Mouse (Mus musculus) layer of hippocampus, adult 9-11 months (tissue): Measurements from ENCODE around the gene She.
"Not testable (repeated sequence)": the region's sequence is repeated elsewhere in the genome, so short reads cannot be mapped to it uniquely, and the experiment has no call there.

Experiments
- DNase-seq: peaks from one replicate; pipeline ENCODE4 v3.0.0; 2022

She gene

DNA sequence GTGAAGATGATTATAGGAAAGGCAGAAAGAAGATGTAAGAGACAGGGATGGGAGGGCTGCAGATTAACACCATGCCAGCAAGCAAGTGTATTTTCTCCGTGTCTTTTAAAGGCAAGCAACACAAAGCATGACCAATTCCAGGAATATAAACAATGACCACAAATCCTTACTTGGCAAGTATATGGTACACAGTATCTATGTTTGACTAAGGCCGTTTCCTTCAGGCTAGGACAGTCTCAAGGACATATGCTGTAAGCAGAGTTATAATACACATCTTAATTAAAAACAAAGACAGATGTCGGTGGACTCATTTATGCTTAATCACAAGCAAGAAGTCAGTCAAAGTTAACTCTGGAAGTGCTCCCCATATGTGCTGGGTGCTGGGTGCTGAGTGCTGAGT lies 12.6 kb upstream of the She start:
- DNase-seq: no peak

DNA sequence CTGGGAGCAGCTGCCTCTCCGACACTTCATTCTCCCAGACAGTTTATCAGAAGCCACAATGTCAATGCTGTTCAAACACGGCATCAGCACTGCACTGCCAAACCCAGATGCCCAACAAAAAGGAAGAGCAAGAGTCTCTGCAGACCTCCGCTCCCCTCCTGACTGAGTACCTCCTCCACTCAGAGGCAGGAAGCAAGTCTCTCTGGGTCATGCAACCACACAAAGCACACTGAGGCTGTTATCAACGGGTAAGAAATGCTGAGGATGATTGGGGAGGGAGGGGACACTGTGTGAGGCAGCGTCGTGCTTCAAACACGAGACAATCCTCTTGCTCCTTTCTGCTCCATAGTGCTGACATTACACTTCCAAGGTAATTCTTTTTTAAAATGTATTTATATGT lies 11.3 kb upstream of the She start:
- no peak for DNase-seq

DNA sequence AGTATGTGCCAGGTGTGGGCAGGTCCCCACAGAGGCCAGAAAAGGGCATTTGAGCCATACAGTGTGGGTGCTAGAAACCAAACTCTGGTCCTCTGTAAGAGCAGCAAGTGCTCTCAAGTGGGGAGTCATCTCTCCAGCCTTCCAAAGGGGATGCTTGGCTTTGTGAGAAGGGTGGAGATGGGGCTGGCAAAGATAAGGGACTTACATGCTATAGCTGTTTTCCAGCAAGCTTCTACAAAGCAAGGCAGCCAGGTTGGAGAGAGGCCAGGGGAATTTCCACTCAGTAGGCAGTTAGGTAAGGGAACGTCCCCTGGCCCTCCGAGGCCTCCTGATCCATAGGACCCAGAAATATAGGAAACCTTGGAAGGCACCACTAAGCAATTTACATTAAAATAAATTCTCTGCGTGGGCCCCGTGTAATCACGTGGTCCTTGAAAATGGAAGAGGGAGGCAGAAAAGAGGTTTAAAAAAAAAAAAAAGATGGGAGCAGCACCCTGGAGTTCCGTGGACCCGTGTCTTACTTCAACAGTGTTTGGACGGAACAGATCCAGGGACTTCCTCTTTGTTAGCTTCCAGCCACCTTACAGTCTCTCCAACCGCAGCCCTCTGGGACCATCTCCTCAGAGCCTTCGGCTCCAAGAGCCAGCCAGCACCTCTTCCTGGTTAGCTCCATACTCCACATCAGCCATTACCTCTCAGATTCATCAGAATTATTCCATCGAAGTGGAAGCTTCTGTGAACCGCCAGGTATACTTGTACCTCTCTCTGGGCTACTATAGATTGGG lies 10.7 kb upstream of the She start:
- DNase-seq: no peak

- DNase-seq: no peak
Observed at GRCm38 (mm10) chr3:89821096-89821513, 10.1 kb upstream of the She start.

DNA sequence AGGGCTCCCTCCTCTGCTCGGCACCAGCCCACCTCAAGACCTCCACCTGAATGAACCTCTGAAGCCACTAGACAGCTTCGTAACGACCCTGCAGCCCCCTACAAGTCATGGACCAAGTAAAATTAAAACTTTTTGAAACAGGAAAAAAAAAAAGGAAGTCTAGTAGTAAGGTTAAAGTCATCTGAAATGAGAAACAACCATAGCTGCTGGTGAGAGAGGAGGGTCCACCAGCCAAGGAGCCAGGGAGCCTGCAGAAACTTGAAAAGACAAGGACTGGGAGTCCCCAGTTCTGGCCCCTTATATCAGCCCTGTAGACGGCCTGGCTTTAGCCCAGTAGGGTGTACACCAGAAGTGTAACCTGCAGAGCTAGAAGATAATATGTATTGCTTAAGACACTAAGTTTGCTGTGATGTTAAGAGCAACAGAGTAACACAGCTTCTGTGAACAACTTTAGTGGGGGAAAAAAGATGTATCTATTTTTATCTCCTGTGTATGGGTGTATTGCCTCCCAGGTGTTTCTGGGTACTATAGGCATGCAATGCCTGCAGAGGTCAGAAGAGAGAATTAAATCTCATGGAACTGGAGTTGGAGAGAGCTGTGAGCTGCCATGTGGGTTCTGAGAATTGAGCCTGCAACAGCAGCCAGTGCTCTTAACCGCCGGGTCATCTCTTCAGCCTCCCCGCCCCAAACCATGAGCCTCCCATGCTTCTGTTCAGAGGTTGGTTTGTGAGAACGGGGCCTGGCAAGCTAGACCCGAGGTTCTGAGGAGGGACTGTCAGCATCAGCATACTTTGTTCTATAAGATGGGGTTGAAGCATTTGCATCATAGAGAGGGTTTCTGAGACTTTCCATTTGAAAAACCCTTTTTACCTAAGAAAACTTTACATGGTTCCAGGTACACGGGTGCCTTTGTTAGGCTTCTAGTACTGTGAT lies 9.4 kb upstream of the She start:
- no peak for DNase-seq

DNA sequence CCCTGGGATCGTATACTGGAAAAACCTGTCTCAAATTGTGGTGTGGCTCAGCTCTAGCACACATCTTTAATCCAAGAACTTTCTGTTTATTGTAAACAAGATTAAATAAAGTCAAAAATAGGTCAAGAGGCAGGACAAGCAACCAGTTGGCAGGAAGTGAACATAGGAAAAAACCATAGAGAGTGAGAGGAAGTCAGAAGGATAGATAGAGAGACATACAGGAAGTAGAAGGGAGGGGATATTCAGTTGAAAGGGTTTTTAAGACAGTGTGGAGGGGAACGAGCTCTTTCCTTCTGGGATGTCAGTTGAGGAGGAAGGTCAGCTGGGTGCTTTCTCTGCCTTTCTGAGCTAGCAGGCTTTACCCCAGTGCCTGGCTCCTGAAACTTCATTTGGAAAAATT lies 7.6 kb upstream of the She start:
- DNase-seq: no peak

DNA sequence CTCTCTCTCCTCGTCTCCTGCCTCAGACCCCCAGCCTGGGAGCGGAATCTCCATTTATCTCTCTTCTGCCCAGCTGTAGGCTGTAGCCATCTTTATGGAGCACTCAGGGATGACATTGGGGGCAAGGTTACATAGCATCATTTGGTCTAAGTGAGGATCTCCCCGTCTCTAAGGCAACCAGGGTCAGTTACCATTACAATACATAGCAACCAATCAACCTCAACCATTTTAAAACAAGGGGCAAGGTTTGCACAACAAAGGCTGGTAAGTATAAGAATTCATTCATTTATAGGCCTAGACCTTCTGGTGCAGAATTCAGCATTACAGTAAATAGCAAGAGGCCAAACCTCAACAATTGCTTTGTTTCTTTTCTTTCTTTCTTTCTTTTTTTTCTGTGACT lies 4.9 kb upstream of the She start:
- DNase-seq: no peak

DNA sequence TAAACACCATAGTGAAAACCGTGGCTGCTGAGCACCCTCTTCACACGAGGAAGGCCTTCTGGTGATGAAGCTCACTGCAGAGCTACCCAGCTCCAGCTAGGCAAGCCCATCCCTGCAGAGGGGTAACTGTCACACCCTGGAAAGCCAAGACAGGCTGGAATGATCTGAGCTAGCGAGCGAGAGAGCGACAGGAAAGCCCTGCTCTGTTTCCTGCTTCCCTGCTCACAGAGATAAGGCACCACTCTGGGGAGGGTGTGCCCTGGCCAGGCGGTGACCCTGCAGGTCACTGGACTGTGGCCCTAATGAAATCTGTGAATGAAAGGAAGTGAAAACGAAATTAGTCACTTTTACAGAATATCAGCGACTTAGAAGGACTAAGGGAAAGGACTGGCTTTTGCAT lies 4.2 kb downstream of the She start:
- no peak for DNase-seq

DNA sequence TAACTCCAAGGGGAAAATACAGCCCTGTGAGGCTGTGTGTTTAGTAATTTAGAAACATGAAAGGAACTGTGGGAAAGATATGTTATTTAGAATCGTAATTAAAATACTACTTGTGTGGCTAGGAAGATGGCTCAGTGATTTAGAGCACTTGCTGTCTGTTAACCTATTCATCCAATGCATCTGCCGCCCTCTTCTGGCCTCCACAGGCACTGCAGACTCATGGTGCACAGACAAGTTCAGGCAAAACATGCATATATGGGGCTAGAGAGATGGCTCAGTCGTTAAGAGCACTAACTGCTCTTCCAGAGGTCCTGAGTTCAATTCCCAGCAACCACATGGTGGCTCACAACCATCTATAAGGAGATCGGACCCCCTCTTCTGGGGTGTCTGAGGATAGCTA lies 11.1 kb downstream of the She start:
- DNase-seq: no peak

GRCm38 (mm10) chr3:89843148-89843547 lies 12.0 kb downstream of the She start:
- DNase-seq: peak; percentile 46

DNA sequence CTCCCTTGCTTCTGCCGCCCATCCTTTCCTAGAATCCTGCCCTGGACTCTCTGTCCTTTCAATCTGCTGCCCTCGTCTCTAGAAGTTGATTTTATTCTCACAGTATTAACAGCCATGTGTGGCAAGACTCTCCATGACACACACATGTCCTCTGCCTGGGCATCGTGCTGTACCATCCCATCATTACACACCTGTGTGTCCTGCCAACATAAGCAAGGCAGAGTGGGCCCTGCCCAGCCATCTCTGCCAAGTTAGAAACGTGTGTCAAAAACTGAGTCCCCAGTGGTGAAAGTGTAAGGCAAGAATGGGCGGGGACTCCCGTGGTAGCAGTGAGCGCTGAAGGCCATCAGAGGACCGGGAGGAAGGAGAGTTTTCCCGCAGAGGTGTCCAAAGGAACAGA lies 14.6 kb downstream of the She start:
- DNase-seq: no peak

DNA sequence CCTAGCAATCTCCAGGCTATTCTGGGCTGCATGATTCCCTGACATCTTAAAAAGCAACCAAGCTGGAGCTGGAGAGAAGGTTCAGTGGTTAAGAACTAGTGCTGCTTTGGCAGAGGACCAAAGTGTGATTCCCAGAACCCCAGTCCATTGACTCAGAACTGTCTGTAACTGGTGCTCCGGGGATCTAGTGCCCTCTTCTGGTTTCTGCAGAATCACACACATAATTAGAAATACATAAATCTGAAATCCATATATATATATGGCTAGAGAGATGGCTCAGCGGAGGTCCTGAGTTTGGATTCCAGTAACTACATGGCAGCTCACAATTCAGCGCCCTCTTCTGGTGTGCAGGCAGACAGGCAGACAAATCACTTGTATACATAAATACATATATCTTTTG lies 16.0 kb downstream of the She start:
- no peak for DNase-seq

DNA sequence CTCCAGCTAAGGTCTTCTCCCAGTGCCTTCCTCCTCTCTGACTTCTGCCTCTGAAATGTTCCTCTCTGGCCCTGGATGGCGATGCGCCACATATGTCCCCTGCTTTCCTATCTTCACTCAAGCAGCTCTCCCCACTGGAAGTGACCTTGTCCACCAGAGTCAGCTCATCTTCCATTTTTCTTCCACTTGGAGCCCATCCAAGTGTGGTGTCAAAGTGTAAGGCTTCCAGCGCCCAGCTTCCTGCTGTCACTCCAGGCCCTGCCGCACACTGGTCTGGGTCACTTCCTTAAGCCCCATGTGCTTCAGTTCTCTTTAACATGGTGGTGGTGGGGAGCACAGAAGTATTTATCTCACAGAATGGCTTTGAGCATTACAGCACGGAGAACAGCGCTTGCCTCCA lies 16.4 kb downstream of the She start:
- no peak for DNase-seq

- no peak for DNase-seq
Observed at GRCm38 (mm10) chr3:89848083-89848482, 16.9 kb downstream of the She start.

GRCm38 (mm10) chr3:89853752-89854151 lies 22.6 kb downstream of the She start:
- no peak for DNase-seq

- DNase-seq: no peak
Observed at GRCm38 (mm10) chr3:89857353-89857752, 26.2 kb downstream of the She start.

- no peak for DNase-seq
Observed at GRCm38 (mm10) chr3:89858123-89858522, 27.0 kb downstream of the She start.

GRCm38 (mm10) chr3:89858888-89859287 lies 27.7 kb downstream of the She start:
- DNase-seq: peak; percentile 87

DNA sequence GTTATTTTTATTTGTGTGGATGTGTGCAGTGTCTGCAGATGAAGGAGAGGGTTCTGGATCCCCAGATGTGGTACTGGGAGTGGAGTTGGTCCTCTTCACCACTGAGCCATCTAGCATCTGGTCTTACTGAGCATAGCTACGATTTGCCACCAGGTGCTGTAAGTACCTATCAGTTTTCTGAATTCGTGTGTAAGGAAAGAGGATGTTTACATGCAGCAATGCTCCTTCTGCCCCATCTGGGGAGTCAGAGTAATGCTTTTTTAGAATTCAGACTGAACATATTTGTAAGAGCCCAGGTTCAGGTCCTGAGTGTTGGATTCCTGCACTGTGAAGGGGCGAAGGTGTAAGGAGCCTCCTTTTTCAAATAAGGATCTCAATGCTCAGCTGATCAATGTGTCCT lies 28.8 kb downstream of the She start:
- DNase-seq: no peak

DNA sequence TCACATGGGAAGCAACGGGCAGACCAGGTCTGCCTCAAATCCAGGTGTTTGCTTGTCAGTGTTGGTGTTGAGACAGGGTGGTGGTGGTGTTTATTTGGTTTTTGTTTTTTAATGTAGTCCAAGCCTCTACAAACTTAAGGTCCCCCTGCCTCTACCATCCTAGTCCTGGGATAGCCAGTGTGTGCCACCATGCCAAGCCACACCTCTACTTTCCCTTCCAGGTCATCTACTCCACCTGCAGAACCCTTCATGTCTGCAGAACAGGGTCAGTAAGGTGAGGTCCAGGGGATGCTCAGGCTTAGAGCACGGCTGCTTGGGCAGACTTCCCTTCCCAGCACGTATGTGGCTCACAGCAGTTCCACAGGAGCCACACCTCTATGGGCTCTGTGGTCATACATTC lies 29.2 kb downstream of the She start:
- DNase-seq: no peak

DNA sequence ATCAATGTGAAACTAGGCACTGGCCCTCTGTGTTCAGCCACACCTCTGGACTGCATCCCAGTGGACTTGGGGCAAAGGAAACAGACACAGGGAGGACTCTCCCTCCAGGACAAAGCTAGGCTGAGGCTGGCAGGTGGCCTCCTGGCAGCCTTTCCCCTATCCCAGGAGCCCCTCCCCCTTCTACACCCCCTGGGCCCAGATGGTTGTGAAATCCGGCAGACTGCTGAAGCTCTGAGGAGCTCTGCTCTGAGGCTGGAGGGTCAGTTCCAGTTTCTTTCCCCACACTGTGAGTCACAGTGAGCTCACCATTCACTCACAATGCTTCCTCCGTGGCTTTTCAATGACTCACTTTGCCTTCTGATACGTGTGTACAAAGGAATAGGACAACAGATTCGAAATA lies 29.9 kb downstream of the She start:
- peak; percentile 64 for DNase-seq

GRCm38 (mm10) chr3:89862182-89862761 lies 31.1 kb downstream of the She start:
- no peak for DNase-seq

- DNase-seq: not testable (repeated sequence)
Observed at GRCm38 (mm10) chr3:89863276-89863675, 32.1 kb downstream of the She start.
